Mouse (Mus musculus) MEL (cell line): ENCODE data around the gene Prr5l.

Experiments used
- BHLHE40 ChIP-seq: IDR thresholded peaks from 2 replicates; pipeline ENCODE4 v1.6.1; 2012; ENCODE audit warnings: low read depth, mild to moderate bottlenecking, inconsistent platforms, low read length, improper control_type of control experiment, borderline replicate concordance
- CTCF ChIP-seq, 3 experiments: IDR thresholded peaks in 2 of 3; conservative IDR thresholded peaks in 1 of 3; 2 replicates each; pipeline ENCODE4 v1.5.1; 2011 to 2012; ENCODE audit warnings: low read length in 3 of 3, low read depth in 2 of 3, mild to moderate bottlenecking in 2 of 3, improper control_type of control experiment in 1 of 3, inconsistent platforms in 1 of 3, mixed read lengths in 1 of 3, moderate library complexity in 1 of 3; ENCODE audit not compliant: control insufficient read depth in 1 of 3, insufficient read depth in 1 of 3, poor library complexity in 1 of 3, severe bottlenecking in 1 of 3
- E2F4 ChIP-seq: IDR thresholded peaks from 2 replicates; pipeline ENCODE4 v1.6.1; 2011; ENCODE audit warnings: low read depth, low read length, improper control_type of control experiment, borderline replicate concordance
- MYC ChIP-seq: IDR thresholded peaks from 2 replicates; pipeline ENCODE4 v1.6.1; 2011; ENCODE audit warnings: low read depth, mild to moderate bottlenecking, low read length, improper control_type of control experiment, moderate library complexity
- POLR2A ChIP-seq, 2 experiments: IDR thresholded peaks; 2 replicates each; pipeline ENCODE4 v1.6.1; 2011 to 2012; ENCODE audit warnings: low read length in 2 of 2, mild to moderate bottlenecking in 2 of 2, control low read depth in 1 of 2, improper control_type of control experiment in 1 of 2, low read depth in 1 of 2, moderate library complexity in 1 of 2; ENCODE audit not compliant: control insufficient read depth in 1 of 2, insufficient read depth in 1 of 2, poor library complexity in 1 of 2
- TCF12 ChIP-seq: IDR thresholded peaks from 2 replicates; pipeline ENCODE4 v1.6.1; 2014; ENCODE audit warnings: low read depth, mild to moderate bottlenecking, inconsistent platforms, low read length, improper control_type of control experiment, moderate library complexity

GRCm38 (mm10) chr2:101918518-101918917 is 35.7 kb upstream of the Prr5l start:
- TF ChIP-seq MYC (no peak), POLR2A (IDR thresholded peaks at IDR 0.05; ENCODE audit: control insufficient read depth in 1 of 2, insufficient read depth in 1 of 2, low read depth in 1 of 2, low read length in 2 of 2, poor library complexity in 1 of 2) (no peak), CTCF (IDR thresholded peaks at IDR 0.05 in 2 of 3, conservative IDR thresholded peaks at IDR 0.05 in 1 of 3; ENCODE audit: control insufficient read depth in 1 of 3, insufficient read depth in 1 of 3, low read depth in 2 of 3, low read length in 3 of 3, poor library complexity in 1 of 3, severe bottlenecking in 1 of 3) (no peak), E2F4 (no peak), BHLHE40 (no peak), TCF12 (no peak)
